Mouse (Mus musculus): Measurements from ENCODE around the gene Prkn. TPM values are rescaled to one million over a fixed set of nuclear protein-coding genes. Genes with fewer than 3 reads are reported as not detected.

Gene Prkn
- polyA plus RNA-seq, 1 experiment: 3.0 TPM

DNA sequence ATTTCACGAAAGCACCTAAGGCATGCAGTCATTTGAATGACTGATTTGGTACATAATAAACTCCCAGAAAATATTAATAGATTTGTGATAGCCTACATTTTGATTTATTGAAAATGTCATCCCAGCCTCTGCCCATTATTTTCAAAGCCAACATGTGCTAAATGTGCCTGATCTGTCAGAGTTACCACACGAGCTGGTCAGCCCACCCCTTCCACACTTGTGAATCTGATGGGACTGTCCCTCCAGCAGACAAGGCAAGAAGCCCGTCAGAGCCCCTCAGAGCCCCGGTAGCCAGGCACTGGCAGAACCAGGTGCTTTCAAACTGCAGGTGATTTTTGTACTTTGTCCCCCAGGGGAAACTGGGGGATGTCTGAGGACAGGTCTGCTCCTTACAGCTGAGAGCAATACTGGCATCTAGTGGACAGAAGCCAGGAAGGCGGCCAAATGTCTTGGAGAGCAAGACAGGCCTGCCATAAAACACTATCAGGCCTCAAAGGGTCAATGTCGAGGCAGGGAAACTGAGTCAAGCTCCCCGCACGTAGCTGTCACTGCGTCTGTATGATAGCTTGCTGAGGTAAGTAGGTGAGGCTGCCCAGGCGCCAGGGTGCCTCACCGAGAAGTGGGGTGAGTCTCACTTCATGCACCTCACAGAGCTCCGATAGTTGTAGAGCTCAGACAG is 1078.1 kb downstream of the Prkn start:
- 52% methylated on average over 12 of the region's 12 CpGs for WGBS
- DNase-seq: no peak
- no peaks in the 10 kb centered on the region for H3K4me1 ChIP-seq (ENCODE audit: control insufficient read depth, insufficient read depth, low read length)
- TF ChIP-seq CTCF (IDR thresholded peaks at IDR 0.05; ENCODE audit: insufficient read depth, low read length) (no peak), POLR2A (IDR thresholded peaks at IDR 0.05; ENCODE audit: borderline replicate concordance, extremely low read depth, low read depth, low read length) (no peak)
- H3K4me3 ChIP-seq (replicated peaks; ENCODE audit: extremely low read depth, low read depth, low read length): no peak overlapping the region

DNA sequence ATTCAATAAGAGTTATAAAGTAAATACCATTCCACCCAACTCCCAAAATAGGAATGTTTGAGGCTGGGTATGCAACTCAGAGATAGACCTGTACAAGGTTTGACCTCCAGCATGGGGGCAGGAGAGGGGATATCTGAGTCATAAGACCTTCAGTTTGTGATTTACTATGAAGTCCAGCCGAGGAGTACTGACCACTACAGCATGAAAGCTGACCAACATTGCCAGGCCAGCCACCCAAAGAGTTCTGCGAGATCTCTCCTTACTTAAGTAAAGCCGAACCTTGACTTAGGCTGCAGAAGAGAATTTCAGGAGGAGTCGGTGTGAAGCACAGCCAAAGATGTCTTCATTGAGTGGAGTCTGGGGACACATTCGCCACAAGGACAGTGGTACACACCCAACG is 1079.4 kb downstream of the Prkn start:
- no peaks in the 10 kb centered on the region for H3K4me1 ChIP-seq (ENCODE audit: control insufficient read depth, insufficient read depth, low read length)
- DNase-seq: no peak
- TF ChIP-seq POLR2A (IDR thresholded peaks at IDR 0.05; ENCODE audit: borderline replicate concordance, extremely low read depth, low read depth, low read length) (no peak), CTCF (IDR thresholded peaks at IDR 0.05; ENCODE audit: insufficient read depth, low read length) (no peak)
- H3K4me3 ChIP-seq (replicated peaks; ENCODE audit: extremely low read depth, low read depth, low read length): no peak overlapping the region
- WGBS: 82% methylated on average over 6 of the region's 6 CpGs

DNA sequence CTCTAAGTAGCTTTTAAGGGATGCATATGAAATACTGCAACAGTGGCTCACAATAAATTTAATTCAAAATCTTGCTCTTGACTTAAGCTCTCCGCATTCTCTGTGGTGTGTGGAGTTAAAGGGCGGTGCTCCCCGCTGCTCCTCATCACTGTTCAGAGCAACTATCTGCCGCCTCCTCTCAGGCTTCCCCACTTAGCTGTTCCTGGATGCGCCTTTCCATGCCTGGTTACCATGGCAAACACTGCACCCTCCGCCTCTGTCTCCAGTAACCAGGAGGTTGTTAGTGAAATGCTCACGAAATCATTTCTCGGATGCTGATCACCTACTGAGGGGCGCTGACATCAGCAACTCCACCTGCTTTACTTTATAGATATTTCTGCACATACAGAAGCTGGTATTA is 1080.8 kb downstream of the Prkn start:
- TF ChIP-seq CTCF (IDR thresholded peaks at IDR 0.05; ENCODE audit: insufficient read depth, low read length): no peak
- TF ChIP-seq POLR2A (IDR thresholded peaks at IDR 0.05; ENCODE audit: borderline replicate concordance, extremely low read depth, low read depth, low read length): no peak
- no peak overlapping the region for H3K4me3 ChIP-seq (replicated peaks; ENCODE audit: extremely low read depth, low read depth, low read length)
- DNase-seq: no peak
- H3K4me1 ChIP-seq (ENCODE audit: control insufficient read depth, insufficient read depth, low read length): no peaks in the 10 kb centered on the region
- 82% methylated on average over 9 of the region's 9 CpGs for WGBS

DNA sequence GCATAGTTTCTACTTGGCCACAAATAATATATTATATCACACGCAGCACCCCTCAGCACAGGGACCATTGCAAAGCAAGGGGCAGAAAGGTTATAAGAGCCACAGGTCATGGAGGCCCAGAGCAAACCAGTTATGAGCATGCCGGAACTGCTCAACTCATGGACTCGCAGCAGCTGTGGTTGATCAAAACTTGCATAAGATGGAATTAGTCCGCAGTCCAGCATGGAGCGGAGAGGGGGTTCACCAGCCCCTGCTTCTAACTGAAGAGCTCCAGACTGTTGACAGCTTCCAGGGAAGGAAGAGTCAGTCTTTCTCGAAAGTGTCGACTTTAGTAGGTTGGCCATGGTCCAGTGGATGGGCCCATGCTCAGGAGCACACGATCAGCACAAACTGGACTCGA is 1083.8 kb downstream of the Prkn start:
- Histone ChIP-seq H3K4me3 (replicated peaks; ENCODE audit: extremely low read depth, low read depth, low read length) (no peak overlapping the region), H3K4me1 (ENCODE audit: control insufficient read depth, insufficient read depth, low read length) (no peaks in the 10 kb centered on the region)
- no peak for TF ChIP-seq CTCF (IDR thresholded peaks at IDR 0.05; ENCODE audit: insufficient read depth, low read length)
- TF ChIP-seq POLR2A (IDR thresholded peaks at IDR 0.05; ENCODE audit: borderline replicate concordance, extremely low read depth, low read depth, low read length): no peak
- WGBS: 77% methylated on average over 9 of the region's 9 CpGs
- no peak for DNase-seq

DNA sequence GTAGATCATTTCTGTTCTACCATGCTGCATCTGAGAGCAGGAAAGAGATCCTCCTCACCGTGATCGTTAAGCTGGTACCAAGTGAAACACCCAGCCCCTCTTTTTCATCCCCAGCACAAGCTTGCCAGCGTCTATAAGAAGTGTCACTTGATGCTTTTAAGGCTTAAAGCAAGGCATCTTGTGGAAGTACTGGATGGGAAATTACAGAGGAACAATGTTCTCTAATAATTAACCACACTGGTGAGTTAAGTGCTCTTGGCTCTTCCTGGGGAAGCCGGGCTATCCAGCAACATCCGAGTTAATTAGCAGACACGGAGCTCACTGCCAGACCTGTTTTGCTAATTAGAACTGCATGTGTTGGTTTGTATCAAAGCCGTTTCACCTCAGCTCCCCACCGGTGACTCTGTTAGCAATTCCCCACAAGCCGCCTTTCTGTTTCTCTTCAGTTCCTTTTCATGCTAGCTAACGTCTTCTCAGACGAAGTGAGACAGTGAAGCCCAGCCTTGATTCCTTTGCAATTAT is 1086.7 kb downstream of the Prkn start:
- TF ChIP-seq POLR2A (IDR thresholded peaks at IDR 0.05; ENCODE audit: borderline replicate concordance, extremely low read depth, low read depth, low read length) (no peak), CTCF (IDR thresholded peaks at IDR 0.05; ENCODE audit: insufficient read depth, low read length) (no peak)
- Histone ChIP-seq H3K4me1 (ENCODE audit: control insufficient read depth, insufficient read depth, low read length) (no peaks in the 10 kb centered on the region), H3K4me3 (replicated peaks; ENCODE audit: extremely low read depth, low read depth, low read length) (no peak overlapping the region)
- no peak for DNase-seq
- WGBS: 48% methylated on average over 11 of the region's 11 CpGs

DNA sequence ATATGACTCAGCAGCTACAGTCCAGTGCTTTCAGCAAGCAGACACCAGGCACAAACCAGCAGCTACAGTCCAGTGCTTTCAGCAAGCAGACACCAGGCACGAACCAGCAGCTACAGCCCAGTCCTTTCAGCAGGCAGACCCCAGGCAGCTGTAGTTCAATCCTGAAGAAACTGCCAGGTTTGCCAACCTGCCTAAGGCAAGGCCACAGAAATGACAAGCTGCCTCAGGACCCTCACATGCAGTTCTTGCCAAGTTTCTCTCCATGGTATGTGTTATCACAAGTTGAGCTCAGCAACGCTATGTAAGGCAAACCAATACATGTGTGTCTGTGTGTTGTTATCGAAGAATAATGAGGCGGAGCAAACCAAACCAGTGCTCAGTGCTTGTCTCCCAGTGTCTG is 1091.5 kb downstream of the Prkn start:
- no peak for DNase-seq
- 85% methylated on average over 4 of the region's 4 CpGs for WGBS
- Histone ChIP-seq H3K4me1 (ENCODE audit: control insufficient read depth, insufficient read depth, low read length) (no peaks in the 10 kb centered on the region), H3K4me3 (replicated peaks; ENCODE audit: extremely low read depth, low read depth, low read length) (no peak overlapping the region)
- TF ChIP-seq CTCF (IDR thresholded peaks at IDR 0.05; ENCODE audit: insufficient read depth, low read length) (no peak), POLR2A (IDR thresholded peaks at IDR 0.05; ENCODE audit: borderline replicate concordance, extremely low read depth, low read depth, low read length) (no peak)

DNA sequence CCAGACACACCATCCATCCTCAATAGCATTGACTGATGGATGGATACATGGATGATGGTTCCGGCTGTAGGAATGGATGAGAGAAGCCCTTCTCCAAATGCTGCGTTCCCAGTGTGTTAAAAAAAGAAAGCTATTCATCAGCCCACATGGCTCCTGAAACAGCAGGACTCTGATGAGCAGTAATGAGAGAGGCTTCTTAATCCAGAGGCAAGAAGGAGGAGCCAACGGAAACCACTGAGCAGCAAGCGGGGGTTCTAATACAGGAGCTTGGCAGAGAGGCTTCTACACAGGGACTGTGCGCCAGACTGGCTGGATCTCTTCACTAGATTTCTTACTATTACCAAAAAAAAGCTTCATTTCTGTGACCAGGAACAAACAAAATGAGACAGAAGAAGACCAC is 1093.6 kb downstream of the Prkn start:
- Histone ChIP-seq H3K4me3 (replicated peaks; ENCODE audit: extremely low read depth, low read depth, low read length) (no peak overlapping the region), H3K4me1 (ENCODE audit: control insufficient read depth, insufficient read depth, low read length) (no peaks in the 10 kb centered on the region)
- TF ChIP-seq POLR2A (IDR thresholded peaks at IDR 0.05; ENCODE audit: borderline replicate concordance, extremely low read depth, low read depth, low read length) (no peak), CTCF (IDR thresholded peaks at IDR 0.05; ENCODE audit: insufficient read depth, low read length) (no peak)
- 79% methylated on average over 5 of the region's 5 CpGs for WGBS
- no peak for DNase-seq

DNA sequence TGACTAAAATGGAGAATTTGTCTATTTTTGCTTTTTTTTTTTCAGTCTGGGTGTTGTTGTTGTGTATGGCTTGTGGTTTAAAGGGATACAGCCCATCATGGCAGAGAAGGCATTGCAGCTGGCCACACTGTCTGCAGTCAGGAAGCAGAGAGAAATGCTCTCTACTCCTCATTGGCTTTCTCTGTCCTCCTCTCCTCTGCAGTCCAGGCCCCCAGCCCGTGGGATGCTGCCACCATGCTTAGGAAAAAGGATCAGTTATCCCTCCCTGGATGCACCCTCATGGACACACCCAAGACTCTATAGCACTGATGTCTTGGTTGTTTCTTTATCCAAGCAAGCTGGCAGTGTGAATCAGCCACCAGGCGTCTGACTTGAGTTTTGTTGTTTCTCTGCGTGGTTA is 1107.3 kb downstream of the Prkn start:
- 81% methylated on average over 3 of the region's 3 CpGs for WGBS
- DNase-seq: no peak
- TF ChIP-seq CTCF (IDR thresholded peaks at IDR 0.05; ENCODE audit: insufficient read depth, low read length) (no peak), POLR2A (IDR thresholded peaks at IDR 0.05; ENCODE audit: borderline replicate concordance, extremely low read depth, low read depth, low read length) (no peak)
- Histone ChIP-seq H3K4me1 (ENCODE audit: control insufficient read depth, insufficient read depth, low read length) (no peaks in the 10 kb centered on the region), H3K4me3 (replicated peaks; ENCODE audit: extremely low read depth, low read depth, low read length) (no peak overlapping the region)

DNA sequence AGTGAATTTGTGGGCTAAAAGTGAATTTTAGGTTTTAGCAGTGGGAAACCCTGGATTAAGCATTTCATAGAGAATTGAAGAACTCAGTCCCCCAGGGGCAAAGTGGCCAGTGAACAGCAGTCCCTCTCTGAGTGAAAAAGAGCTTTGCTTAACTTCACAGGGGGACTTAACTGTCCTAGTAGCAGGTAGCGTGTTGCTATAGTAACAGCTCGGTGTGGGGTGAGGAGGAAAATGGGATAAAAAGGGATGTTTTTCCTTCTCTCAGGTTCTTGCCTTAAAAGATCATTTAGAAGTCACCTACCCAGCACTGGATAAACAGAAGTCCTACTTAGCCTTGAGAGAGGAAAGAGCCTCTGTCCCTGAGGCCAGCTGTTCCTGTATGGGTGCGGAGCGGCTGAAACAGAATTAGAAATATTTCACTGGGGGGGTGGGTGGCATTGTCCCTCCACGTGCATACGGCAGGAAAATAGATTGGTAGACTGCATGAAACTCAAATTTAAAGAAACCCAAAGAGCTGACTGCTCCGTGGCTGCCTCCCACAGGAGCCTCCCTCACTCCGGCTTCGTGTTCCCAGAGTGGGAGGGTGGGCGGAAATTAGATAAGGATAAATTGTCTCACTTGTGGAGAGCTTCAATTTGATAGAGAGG is 1109.5 kb downstream of the Prkn start:
- Histone ChIP-seq H3K4me3 (replicated peaks; ENCODE audit: extremely low read depth, low read depth, low read length) (no peak overlapping the region), H3K4me1 (ENCODE audit: control insufficient read depth, insufficient read depth, low read length) (no peaks in the 10 kb centered on the region)
- DNase-seq: no peak
- WGBS: 60% methylated on average over 10 of the region's 10 CpGs
- TF ChIP-seq CTCF (IDR thresholded peaks at IDR 0.05; ENCODE audit: insufficient read depth, low read length) (no peak), POLR2A (IDR thresholded peaks at IDR 0.05; ENCODE audit: borderline replicate concordance, extremely low read depth, low read depth, low read length) (no peak)

DNA sequence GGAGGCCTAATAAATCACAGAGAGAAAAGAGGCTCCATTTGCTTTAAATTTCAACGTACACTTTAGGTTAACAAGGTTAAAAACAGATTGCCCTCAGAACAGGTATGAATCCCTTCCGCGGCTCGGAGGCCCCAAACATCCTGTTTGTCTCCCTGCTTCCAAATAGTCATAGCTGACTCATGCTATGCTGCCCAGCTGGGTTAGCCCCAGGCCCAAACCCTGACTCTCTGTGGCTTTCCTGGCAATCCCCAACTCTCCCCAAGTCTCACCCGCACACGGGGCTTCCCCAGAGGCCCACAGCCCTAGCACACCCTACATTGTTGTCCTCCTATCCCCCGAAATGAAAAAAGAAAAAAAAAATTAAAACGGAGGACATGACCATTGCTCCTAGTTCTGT is 1110.0 kb downstream of the Prkn start:
- Histone ChIP-seq H3K4me3 (replicated peaks; ENCODE audit: extremely low read depth, low read depth, low read length) (no peak overlapping the region), H3K4me1 (ENCODE audit: control insufficient read depth, insufficient read depth, low read length) (no peaks in the 10 kb centered on the region)
- no peak for DNase-seq
- WGBS: 57% methylated on average over 8 of the region's 8 CpGs
- TF ChIP-seq POLR2A (IDR thresholded peaks at IDR 0.05; ENCODE audit: borderline replicate concordance, extremely low read depth, low read depth, low read length) (no peak), CTCF (IDR thresholded peaks at IDR 0.05; ENCODE audit: insufficient read depth, low read length) (no peak)

Data from lung, adult 2 months (tissue).